Mouse (Mus musculus) embryo, embryonic 11.5 days (tissue): ENCODE data around the gene Gm17387.

Source experiments
- DNase-seq: peaks from one replicate; pipeline ENCODE4 v3.0.0-alpha.2; 2012; ENCODE audit warnings: low read depth, low spot score

Gm17387 gene

DNA sequence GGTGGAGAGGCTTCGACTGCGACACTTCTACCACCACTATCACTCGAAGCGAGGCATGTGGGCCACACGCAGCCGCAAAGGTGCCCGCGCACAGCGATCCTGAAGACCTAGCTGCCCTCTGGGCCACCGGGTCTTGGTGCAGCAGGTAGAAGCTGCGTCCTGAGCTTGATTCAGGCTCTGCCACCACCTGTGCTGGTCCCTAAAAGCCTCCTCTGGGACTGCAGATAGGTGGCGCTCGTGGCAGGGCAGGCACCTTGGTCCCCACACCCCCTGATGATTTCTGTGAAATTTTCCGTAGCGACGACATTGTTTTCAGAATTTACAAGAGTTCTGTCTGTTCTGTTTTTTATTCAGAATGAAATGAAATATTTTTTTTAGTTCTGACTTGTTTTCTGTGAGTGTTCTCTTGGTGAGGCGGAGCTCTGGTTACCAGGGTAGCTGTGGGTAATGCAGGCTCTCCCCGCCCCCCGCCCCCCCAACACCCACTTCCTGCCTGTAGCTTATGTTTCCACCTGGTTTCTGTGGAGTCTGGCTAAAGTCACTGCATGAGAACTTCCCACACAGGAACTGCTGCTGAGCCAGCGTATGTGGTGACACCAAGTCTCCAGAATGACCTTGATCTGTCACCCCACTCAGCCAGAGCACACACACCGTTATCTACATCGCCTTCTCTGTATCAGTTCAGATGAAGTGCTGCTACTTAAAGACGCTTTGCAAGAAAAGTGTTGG lies 43.2 kb downstream of the Gm17387 start:
- DNase-seq, result no peak

GRCm38 (mm10) chr7:141073782-141074181 lies 44.9 kb downstream of the Gm17387 start:
- DNase-seq, result no peak

DNA sequence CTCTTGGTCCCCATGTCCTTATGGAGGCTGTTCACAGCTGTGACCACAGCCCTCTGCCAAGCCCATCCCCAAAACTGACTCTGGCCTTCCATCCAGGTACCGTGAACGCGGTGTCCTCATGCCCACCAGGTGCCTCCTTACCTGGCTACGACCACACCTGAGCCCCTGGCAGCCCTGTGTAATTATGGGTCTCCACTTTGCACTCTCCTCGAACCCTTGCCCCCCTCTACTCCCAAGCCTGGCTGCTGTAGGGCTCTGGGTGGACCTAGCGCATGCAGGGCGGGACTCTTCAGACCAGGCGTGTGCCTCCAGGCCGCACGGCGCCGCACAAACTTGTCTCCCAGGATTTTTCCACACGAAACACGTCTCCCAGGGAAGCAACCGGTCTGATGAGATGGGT lies 48.9 kb downstream of the Gm17387 start, which contains the start of gene Pkp3:
TSS of gene Pkp3 (plus strand) at position 378 of the 400 bp plus-strand sequence.
- no peak for DNase-seq

DNA sequence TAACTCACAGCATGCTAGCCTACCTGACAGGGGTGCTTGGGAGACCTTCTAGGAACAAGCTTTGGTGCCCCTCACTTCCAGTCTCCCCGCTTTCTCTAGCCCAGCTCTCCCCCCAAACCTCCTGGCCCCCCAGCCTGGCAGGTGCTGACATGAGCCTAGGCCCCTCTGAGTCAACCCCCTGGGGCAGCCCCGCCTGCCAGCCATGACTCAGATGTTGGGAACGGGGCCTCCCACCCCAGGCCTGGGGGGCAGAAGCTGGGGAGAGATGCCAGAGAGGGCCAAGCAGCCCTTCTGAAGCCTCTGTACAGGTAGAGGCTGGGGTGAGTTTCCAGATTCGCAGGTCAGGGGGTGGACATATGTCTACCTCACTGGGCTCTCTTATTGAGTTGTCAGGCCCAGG lies 49.9 kb downstream of the Gm17387 start:
- no peak for DNase-seq
